Mouse (Mus musculus) G1E (cell line): ENCODE data around the gene Zfp385a.

Experiments used
- CTCF ChIP-seq: IDR thresholded peaks from 2 replicates; pipeline ENCODE4 v1.5.1; 2012; ENCODE audit warnings: low read depth, low read length, inconsistent platforms, mixed read lengths
- GATA1 ChIP-seq: IDR thresholded peaks from 2 replicates; pipeline ENCODE4 v1.6.1; 2012; ENCODE audit warnings: borderline replicate concordance, low read length, inconsistent platforms, mixed read lengths
- POLR2AphosphoS5 ChIP-seq: IDR thresholded peaks from 2 replicates; pipeline ENCODE4 v1.6.1; 2012; ENCODE audit warnings: low read depth, low read length, inconsistent platforms; ENCODE audit not compliant: insufficient replicate concordance

- TF ChIP-seq CTCF (no peak), GATA1 (no peak), POLR2AphosphoS5 (no peak)
Measured at GRCm38 (mm10) chr15:103382075-103382474, 42.2 kb upstream of the Zfp385a start.
